Mouse (Mus musculus): ENCODE results near the gene Psme1.

DNA sequence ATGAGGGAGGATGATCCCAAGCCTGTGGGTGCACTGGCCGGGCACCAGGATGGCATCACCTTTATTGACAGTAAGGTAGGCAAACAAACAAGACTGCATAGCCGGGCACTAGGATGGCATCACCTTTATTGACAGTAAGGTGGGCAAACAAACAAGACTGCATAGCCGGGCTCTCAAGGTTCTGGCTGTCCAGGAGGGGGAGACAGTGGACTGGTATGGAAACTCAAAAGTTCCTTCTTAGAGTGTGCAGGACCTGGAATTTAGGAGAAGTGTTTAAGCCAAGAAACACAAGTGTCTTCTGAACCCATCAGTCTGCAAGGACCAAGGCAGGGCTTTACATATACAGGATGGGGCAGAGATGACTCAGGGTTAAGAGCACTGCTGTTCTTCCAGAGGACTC is 12.2 kb upstream of the Psme1 start:
- TF ChIP-seq POLR2A (IDR thresholded peaks at IDR 0.05; ENCODE audit: insufficient read depth, low read depth, low read length): no peak
- no peak for TF ChIP-seq EP300 (IDR thresholded peaks at IDR 0.05; ENCODE audit: insufficient read depth, low read depth, low read length)
